Mouse (Mus musculus) T-helper 2 cell (primary cell): ENCODE data around the gene Tcn2.
"Not testable (repeated sequence)": the region's sequence is repeated elsewhere in the genome, so short reads cannot be mapped to it uniquely, and the experiment has no call there.

ENCODE experiments used
- in situ Hi-C: fragments of 300-600 bp; cut with MboI, MseI; formaldehyde crosslinking; loops from one replicate; pipeline ENCODE4 v1.15.1; 2025; ENCODE audit warnings: high pct_unique_total_duplicates

Tcn2 gene

DNA sequence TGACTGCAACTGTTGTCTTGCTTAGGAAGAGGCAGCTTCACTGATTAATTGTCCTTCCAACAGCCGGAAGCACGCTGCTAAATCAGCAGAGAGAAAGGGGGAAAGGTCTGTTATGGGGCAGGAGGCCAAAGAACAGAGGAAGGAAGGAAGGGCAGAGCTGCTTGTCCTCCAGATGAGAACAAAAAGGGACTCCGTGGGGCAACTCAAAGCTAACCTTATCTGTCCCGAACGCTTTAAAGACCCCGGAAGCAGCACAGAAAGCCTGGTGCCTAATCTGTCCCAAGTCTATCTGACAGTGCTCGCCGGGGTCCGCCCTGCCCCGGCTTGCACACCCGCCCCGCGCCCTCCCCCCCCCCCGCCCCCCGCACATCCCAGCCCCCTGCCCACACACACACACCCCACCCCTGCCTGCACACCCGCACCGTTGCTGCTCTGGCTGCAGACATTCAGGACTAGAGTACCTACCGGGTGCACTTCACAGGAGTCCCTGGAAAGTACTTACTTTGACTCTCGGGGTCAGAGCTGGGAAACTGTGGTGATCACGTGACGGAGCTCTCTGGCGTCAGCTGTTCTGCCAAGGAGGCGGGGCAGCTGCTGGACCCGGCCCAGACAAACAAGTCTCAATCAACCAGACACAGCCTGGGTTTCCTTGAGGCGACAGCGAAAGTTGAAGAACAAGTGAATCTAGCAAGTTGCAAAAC lies at the start of gene Tcn2:
Tcn2 (minus strand) TSS at position 649 of the 701 bp plus-strand sequence.
- in situ Hi-C loops: no loop called here

DNA sequence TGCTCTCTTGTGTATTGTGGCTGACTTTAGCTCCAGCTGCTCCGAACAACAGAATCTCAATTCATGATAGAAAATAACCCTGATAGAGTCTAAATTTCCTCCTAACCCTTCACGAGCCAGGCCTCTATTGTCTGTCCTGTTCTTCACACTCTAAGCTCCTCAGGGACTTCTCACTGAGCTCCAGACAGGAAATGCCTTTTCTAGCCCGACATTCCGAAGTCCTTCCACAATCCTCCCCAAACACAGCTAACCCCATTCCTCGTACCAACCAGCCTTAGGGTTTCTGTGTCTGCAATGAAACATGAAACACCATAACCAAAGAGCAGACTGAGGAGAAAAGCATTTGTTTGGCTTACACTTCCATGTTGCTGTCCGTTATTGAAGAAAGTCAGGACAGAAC lies 49.6 kb upstream of the Tcn2 start:
- in situ Hi-C loops: no loop called here

DNA sequence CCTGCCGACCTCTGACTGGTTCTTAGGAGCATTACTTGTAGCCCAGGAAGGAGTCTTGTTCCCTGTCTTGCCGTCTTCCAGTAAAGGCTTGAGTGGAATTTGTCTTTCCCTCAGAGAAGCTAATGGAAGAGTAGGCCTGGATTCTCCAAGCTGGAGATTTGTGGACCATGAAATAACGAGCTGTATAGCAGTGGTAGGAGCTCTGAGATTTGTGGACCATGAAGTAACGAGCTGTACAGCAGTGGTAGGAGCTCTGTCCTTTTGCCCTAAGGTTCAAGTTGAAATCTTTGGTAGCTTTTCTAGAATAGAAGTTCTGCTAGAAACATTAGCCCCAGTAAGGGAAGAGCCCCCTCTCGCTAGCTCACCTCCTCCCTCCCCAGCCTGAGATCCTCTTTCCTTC lies 46.5 kb upstream of the Tcn2 start:
- in situ Hi-C loops: no loop called here

DNA sequence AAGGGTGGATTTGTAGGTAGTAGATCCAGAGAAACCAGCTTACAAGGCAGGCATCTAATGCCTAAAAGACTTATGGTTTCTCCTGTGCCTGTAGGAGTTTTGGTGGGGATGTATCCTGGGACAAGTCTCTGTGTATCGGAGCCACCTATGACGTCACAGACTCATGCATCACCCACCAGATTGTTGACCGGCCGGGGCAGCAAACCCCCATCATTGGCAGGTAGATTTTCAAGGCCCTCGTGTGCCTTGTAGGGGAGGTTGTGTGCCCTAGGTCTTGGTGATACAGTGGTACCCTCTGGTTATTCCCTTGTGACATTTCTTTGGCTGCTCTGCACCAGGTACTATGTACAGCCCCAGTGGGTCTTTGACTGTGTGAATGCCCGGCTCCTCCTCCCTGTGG lies 44.7 kb upstream of the Tcn2 start, which contains the start of gene 4930556J24Rik:
4930556J24Rik (minus strand) TSS at position 101 of the 400 bp plus-strand sequence.
- in situ Hi-C loops: no loop called here

DNA sequence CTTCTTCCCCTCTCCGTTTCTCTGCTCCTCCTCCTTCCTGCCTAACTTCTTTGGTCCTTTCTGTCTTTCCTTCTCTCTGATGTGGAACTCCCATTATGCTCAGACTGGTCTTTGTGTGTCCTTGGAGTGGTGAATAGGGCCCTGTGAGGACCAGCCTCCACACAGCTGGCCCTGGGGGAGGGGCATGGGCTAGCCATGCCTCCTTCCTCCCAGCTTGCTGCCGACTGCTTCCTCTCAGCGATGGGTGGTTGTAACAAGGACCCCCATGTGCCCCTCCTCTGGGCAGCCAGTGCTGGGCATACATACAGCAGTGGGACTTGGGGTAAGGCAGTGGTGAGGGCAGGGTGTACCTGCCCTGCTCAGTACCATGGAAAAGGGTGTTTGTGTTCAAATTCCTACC lies 42.4 kb upstream of the Tcn2 start:
- in situ Hi-C loops: no loop called here

DNA sequence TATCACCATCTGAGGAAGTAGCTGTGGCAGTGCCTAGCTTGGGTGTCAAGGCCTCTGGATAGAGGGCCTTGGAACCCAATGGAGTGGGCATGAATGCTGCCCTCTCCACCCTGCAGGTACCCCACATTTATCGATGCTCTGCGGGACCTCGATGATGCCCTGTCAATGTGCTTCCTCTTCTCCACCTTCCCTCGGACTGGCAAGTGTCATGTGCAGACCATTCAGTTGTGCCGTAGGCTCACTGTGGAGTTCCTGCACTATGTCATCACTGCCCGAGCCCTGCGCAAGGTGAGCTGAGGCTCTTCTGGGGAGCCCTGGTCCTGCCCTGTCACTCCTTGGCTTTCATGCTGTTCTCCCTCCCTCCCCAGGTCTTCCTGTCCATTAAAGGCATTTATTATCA lies 41.1 kb upstream of the Tcn2 start:
- in situ Hi-C loops: no loop called here

DNA sequence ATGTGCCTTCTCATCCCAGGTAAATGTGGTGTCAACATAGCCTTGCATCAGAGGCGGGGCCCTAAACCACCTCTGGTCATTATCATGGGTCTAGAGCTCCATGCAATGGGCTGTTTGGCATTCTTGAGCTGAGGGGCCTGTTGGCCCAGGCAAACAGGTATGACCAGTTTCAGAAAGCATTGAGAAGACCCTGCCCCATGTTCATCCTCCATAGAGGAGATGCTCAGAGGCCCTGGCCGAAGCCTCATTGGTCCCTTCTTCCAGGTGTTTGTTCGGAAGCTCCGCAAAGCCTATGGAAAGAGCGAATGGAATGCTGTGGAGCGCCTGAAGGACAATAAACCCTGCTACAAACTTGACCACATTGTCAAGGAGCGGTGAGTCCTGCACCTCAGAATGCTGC lies 38.4 kb upstream of the Tcn2 start:
- in situ Hi-C loops: no loop called here

DNA sequence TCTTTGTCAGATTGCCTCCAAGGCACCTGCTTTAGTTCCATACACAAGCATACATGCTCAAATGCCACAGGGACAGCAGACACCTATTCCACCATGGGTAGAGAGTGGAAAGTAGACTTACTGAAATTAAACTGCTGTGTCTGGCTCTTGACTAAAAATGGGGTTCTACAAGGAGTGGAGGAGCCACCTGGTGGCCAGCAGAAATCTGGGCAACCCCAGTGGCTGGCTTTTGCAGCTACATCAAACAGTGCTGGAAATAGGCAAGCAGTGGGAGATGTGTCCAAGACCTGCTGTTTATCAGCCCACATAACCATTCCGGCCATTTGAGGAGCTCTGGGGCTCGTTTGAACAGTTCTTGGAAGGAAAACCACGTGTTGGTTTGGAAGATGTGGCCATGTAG lies 37.9 kb upstream of the Tcn2 start:
- in situ Hi-C loops: no loop called here

DNA sequence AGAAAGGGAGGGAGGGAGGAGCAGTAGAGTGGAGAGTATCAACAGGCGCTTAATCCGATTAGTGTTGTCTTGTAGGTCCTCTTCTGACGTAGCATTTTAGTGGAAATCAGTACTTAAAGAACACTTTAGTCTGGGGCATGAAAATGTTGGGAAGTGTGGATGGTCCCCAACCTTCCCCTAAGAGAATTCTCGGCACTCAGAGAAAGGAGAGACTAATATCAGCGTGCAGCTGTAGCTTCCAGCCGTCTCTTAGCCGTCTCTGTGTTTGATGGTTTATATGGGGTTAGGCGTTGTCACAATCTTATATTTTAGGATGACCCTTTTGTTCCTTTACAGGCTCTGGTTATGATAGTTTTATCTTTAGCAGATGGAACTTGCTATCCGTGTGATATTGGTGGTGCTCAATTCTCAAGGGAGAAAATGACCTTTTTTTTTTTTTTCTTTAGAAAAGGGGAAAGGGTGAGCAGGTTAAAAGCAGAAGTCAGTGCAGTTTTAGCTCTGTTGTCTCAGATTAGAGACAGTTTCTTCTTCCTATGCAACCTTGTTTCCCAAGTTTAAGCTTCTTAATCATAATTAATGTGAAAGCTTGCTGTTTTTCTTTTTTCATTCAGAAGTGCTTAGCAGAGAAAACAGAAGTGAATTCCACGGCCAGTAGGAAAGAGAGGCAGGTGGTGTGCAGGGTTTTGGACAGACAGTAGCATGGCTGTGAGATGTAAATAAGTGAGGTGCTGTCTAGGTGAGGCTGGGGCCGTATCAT lies 32.6 kb upstream of the Tcn2 start:
- in situ Hi-C loops: no loop called here

DNA sequence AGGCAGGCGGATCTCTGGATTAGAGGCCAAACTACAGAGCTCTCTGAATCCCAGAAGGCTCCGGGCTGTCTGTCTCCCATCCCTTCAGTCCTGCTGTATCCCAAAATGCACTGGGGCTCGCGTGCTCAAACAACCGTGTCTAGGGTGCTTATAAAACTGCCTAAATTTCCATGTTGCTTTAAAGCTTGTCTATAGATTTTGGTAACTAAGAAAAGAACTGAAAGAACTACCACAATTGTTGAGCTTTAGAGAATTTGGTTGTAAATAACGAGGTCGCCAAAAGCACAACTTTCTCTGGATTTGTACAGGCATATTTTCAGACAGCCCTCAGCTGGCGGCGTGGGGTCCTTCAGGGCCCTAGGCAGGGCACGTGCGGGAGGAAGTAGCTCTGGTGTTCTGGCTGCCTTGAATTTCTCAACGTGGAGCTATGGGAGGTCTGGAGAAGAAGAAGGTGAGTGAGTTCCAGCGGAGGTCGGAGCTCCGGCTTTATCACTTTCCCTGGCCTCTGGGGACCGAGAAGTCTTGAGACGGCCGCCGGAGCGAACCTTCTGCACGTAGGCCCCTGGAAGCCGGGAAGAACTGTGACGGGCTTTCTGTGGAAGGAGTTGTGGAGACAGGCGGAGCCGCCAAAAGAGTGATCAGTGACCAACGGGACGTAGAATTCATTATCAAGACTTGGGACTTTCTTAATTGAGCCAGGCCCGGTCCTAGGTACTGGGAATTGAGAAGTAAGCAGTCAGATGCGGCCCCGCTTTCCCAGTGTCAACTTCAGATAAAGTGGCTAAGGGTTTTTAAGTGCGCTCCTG lies 31.9 kb upstream of the Tcn2 start, which contains the start of gene Pes1:
Pes1 (plus strand) TSS at position 366 of the 806 bp plus-strand sequence.
- in situ Hi-C loops: no loop called here

DNA sequence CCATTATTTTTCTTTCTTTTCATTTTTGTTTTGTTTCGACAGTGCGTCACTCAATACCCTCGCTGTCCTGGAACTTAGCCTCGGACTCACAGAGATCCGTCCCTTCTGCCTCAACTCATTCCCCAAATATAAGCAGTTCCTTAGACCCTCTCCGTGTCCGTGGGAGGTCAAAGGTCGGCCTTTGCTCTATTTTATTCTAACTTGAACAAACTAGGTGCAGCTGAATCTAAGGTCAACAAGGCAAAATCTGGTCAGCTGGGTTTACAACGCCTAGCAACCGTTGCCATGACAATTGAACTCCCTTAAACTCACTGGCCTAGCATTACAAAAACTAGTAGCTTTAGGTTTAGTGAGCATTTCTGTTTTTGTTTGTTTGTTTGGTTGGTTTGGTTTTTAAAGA lies 31.2 kb upstream of the Tcn2 start:
- in situ Hi-C loops: no loop called here

DNA sequence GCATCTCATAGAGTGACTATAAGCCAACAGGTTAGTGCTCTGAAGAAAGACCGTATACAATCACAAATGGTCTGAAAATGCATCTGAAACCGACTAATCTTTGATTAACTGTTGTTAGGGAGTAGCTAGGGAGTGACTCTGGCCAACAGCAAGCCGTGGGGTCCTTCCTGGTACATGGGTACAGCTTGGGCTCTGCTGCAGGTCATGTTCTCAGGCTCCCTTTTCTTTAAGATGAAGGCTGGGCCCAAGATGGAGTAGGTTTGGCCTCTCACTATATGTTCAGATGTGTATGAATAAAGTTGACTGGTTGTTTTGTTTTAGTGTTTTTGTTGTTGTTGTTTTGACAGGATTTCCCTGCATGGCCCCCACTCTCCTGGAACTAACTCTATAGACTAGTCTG lies 29.8 kb upstream of the Tcn2 start:
- in situ Hi-C loops: no loop called here

DNA sequence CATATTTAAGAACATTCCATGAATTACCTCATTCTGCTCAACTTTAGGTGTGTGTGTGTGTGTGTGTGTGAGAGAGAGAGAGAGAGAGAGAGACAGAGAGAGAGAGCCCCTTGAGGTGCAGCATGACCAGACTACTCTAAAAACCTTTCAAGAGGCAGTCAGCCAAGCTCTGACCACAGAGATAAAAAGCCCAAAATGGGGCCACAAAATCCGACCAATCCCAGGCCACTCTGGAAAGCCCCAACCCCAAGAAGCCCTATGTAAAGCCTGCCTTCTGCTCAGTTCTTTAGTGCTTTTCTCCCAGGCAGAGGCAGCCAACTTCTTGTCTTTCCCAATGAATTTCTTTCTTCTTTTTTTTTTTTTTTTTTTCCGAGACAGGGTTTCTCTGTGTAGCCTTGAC lies 28.9 kb upstream of the Tcn2 start:
- in situ Hi-C loops: no loop called here

DNA sequence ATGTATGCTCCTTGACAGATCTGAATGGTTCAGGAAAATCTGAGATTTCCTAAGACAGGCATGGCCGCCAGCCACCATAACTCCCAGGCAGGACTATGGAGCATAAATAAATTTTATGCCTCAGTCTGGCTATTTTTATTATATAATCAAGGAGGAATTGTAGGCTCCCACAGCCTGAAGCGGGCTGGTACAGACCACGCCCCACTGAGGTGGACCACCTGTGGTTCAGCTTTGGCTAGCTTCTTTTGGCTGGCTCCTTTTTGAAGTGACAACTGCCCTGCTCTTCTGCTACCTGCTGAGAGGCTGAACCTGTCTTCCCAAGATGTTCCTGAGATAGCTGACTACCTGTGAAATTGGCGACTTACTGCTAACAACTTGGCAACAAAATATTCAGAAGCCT lies 23.4 kb upstream of the Tcn2 start:
- in situ Hi-C loops: not testable (repeated sequence)

DNA sequence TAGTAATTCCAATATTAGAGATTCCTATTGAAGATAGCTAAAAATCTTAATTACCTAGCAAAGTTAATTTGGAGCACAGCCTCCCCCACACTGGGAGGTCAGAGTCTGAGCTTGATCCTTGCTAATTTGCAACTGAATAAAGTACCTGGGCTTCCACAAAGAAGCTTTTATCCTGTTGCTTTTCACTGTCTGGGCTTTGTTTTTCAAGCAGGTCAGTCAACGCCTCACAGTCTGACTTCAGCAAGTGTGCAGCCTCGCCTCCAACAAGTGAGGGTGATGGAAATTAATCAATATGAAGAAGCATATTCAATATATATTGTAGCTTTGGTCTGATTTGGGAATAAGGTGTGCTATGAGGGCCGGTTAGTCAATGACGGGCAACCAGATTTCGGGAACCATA lies 22.9 kb upstream of the Tcn2 start:
- in situ Hi-C loops: not testable (repeated sequence)

DNA sequence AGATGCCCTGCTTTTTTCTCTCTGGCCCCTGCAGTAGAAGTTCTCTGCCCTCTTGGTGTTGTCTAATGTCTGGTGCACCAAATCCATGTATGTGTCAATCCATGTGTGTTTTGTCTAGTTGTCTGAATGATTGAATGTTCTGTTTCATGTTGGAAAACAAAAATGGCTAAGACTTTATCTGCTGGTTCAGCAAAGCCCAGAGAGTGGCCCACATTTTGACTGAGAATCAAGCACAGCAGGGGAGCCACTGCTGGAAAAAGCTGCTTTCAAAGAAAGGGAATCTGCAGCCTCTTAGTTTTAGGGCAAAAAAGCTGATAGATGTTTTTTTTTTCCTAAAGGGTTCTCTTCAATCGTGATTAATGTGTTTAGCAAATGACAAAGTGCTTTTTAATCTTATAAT lies 14.4 kb upstream of the Tcn2 start:
- in situ Hi-C loops: no loop called here

DNA sequence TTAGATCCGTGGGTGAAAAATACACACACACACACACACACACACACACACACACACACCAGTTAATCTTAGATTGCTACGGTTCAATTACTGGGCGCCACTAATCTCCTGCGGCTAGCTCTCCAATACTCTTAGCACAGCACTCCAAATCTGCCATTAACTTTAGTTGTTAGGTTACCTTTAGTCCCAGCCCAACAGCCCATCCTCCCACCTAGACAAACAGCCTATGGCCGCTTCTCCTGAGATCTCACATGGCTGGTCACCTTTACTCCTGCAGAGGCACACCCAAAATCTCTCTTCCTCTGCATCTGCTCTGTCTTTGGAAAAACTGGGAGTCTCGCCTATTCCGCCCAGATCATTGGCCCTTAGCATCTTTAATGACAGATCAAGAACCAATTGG lies 9.4 kb upstream of the Tcn2 start:
- in situ Hi-C loops: no loop called here

DNA sequence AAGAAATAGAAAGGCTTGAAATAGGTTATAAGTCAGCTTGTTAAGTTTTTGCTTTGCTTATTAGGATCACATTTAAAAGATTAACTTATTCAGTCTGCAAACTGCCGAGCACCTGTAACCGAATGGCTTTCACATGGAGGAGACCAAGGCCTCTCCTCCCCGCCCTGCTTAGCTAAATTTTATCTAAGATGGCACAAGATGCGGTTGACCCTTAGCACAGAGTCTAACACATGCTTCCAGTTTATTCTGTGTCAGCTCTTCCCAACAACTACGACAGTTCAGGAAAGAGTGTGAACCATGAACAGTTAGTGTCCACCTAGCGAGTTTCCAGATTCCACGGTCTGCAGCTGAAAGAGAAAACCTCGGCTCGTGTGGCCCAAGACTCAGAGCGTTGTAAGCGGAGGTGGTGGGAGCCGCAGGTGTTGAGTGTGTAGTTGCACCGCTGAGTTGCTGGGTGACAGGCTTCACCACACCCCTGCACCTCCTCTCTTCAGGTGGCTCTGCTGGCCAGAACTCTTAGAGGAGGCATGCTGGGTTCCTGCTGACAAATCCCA lies 5.4 kb upstream of the Tcn2 start:
- in situ Hi-C loops: no loop called here

DNA sequence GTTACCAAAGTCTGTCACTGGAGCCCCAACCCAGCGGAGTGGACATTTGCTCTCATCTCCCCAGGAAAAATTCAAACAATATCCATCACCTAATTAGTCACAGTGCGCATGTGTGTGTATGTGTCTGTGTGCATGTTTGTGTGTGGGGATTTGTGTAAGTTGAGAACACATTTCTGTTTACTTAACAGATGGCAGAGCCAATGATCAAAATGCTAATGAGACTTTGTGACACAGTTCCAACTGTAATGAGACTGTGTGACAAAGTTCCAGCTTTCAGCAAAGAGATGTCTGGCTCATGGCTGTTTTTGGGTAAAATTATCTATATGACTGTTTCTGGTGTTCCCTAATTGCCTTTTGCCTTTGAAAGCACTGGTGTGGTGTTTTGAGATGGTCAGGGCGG lies 4.4 kb upstream of the Tcn2 start:
- in situ Hi-C loops: no loop called here

DNA sequence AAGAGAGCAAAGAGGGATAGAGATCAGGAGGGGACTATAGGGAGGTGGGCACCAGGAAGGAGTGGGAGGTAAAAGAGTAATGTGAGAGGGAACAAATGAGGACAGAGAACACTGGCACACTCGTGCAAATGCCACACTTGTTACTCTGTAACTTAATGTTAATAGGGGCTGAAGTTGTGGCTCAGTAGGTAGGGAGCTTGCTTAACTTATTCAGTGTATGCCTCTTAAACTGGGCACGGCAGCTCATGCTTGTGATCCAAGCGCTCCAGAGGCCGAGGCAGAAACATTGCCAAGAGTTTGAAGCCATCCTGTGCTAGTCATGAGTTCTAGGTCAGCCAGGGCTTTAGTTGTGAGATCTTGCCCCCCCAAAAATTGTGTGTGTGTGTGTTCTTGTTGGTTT lies 3.2 kb upstream of the Tcn2 start:
- in situ Hi-C loops: no loop called here

DNA sequence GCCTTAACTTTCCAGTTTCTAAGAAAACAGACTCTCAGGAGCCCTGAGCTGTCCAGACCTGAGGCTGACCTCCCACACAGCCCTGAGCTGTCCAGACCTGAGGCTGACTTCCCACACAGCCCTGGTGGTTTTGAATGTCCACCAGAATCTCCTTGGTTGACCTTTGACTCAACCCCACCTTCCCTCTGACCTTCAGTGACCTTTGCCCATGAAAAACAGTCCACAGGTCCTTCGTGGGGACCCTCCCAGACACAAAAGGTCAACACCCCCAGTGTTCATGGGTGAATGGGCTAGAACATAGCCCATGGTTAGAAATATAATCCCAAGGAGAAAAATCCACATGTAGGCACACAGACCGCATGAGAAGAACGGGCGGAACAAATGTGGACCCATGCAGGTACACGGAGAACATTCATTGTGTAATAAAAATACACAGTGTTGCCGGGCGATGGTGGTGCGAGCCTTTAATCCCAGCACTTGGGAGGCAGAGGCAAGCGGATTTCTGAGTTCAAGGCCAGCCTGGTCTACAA lies 1.9 kb upstream of the Tcn2 start:
- in situ Hi-C loops: no loop called here

DNA sequence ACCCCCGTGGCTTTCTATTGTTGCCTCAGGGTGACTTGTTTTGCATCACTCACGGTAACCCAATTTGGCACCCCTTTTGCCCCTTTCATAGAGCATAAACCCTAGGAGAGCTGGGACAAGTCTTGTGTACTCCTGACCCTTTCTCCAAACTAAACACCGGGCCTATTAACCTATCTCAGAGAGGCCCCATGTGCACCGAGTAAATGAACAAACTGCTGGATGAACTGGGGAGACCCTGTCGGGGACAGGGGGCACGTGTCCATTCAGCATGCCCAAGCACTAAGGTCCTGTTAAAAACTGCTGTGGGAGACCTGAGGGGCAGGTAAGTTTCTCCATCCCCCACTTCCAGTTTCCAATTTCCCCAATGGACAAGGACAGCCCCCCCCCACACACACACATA lies 1.0 kb downstream of the Tcn2 start:
- in situ Hi-C loops: no loop called here
